Mouse (Mus musculus): ENCODE data around the gene Ccdc162. TPM values are rescaled to one million over a fixed set of nuclear protein-coding genes. Genes with fewer than 3 reads are reported as not detected.

Gene Ccdc162
- total RNA-seq, 1 experiment, result 0.40 TPM

DNA sequence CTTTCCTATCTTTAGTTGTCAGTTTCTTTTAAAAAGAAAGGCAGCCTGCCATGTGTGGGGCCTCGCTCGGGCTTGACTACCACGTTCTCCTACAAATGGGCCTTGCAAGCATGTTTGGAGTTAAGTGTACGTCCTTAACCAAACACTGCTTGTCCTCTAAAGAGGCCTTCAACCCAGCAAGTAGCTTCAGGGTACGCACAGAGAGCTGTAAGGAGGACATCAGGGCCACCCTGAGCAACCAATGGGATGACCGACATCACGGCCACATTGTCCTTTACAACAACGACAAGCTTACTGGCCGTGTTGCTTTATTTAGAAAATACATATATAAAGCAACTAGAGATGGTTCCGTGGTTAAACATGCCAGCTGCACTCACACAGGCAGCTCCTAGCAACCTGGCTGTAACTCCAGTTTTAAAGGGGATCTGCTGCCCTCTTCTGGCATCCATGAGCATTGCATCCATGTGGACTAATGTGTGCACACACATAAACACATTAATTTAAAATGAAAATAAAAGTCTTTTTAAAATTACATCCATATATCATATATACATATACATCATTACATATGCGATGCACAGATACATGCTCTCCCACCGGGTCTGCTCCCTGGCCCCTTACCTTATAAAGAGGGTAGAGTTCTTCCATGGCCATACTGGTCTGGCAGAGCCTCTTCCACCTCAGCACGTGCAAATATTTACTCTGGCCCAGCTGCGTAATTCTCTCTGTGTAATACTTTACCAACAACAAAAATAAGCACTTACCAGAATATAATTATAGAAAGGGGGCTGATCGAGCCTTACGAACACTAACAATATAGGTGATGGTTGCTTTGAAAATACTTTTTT is 33.7 kb downstream of the Ccdc162 start:
- Histone ChIP-seq H3K4me1 (ENCODE audit: control insufficient read depth in 2 of 2, insufficient read depth in 2 of 2, low read length in 2 of 2, poor library complexity in 1 of 2) (peaks cover 2 to 4% of the 10 kb centered on the region in 2 experiments; a peak in 1 of 4 replicates), H3K9ac (ENCODE audit: insufficient read depth, low read depth, low read length, poor library complexity, severe bottlenecking) (no peak overlapping the region), H3K27ac (ENCODE audit: insufficient read depth, low read depth, low read length, poor library complexity, severe bottlenecking) (no peak overlapping the region), H3K4me3 (ENCODE audit: insufficient read depth in 1 of 2, low read depth in 1 of 2, low read length in 2 of 2, poor library complexity in 1 of 2, severe bottlenecking in 1 of 2) (no peak overlapping the region), H3K36me3 (ENCODE audit: control insufficient read depth, insufficient read depth, low read length, poor library complexity, severe bottlenecking) (no peaks in the 10 kb centered on the region), H3K9me3 (ENCODE audit: control insufficient read depth, insufficient read depth, low read depth, low read length) (no peaks in the 10 kb centered on the region)
- in situ Hi-C loops (cut with MboI; ENCODE audit: low sequenced_read_pairs in 2 of 2, unreplicated experiment in 2 of 2), result loop anchor here (5.0 to 25.0 kb wide), 3 partner anchors 168 to 670 kb away; partner anchors contain the start of gene Cd164 (in 1 of the 2)
- peak; percentile 65 for DNase-seq (ENCODE audit: low read depth, low spot score)
- peak; percentile 87 for TF ChIP-seq ZC3H11A (IDR thresholded peaks at IDR 0.05; ENCODE audit: borderline replicate concordance, low read depth, low read length)
- TF ChIP-seq CHD2 (IDR thresholded peaks at IDR 0.05; ENCODE audit: low read depth, low read length), result no peak
- TF ChIP-seq ZNF384 (IDR thresholded peaks at IDR 0.05; ENCODE audit: low read depth, low read length), result no peak
- TF ChIP-seq HCFC1 (IDR thresholded peaks at IDR 0.05; ENCODE audit: borderline replicate concordance, insufficient read depth, low read length), result no peak

DNA sequence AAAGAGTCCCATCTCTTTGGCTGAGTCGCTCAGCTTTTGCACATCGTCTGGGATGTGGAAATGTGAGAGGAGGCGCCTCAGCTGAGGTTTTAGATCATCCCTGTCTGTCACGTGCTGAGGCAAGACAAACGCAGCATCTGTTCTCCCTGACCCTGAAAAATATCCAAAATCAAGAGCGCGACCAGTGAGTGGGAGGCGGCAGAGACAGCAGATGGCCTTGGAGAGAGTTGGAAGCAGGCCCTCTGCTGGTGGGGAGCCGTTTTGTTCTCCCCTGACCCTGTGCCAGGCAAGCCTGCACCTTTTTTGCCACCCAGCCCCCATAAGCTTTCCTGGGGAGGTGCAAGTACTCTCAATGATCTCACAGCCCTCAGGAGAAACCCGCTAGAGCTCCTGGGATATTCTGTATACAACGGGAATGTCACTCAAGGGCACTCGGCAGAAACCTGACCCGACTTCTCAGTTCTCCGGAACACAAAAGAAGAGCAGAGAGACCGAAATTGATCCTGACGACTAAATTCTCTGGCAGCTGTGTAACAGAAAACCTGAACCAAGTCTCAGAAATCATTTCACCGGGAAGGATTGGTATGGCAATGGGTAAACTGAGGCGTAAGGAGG is 37.6 kb downstream of the Ccdc162 start:
- in situ Hi-C loops (cut with MboI; ENCODE audit: low sequenced_read_pairs in 2 of 2, unreplicated experiment in 2 of 2), result loop anchor here in 1 of 2 experiments (25.0 kb wide), 1 partner anchor 667 kb away; no protein-coding TSS in a partner anchor
- peak overlapping the region in 1 of 2 experiments; percentile 1; a peak in 1 of 4 replicates for H3K4me3 ChIP-seq (ENCODE audit: insufficient read depth in 1 of 2, low read depth in 1 of 2, low read length in 2 of 2, poor library complexity in 1 of 2, severe bottlenecking in 1 of 2)
- no peak overlapping the region for H3K27ac ChIP-seq (ENCODE audit: insufficient read depth, low read depth, low read length, poor library complexity, severe bottlenecking)
- no peak overlapping the region for H3K9ac ChIP-seq (ENCODE audit: insufficient read depth, low read depth, low read length, poor library complexity, severe bottlenecking)
- H3K36me3 ChIP-seq (ENCODE audit: control insufficient read depth, insufficient read depth, low read length, poor library complexity, severe bottlenecking), result no peaks in the 10 kb centered on the region
- H3K4me1 ChIP-seq (ENCODE audit: control insufficient read depth in 2 of 2, insufficient read depth in 2 of 2, low read length in 2 of 2, poor library complexity in 1 of 2), result peaks cover 2 to 6% of the 10 kb centered on the region in 2 experiments; a peak in 2 of 4 replicates
- TF ChIP-seq HCFC1 (IDR thresholded peaks at IDR 0.05; ENCODE audit: borderline replicate concordance, insufficient read depth, low read length) (no peak), ZC3H11A (IDR thresholded peaks at IDR 0.05; ENCODE audit: borderline replicate concordance, low read depth, low read length) (0 out of 2 replicates have a peak, but pooled peaks have one; percentile 7)
- peak; percentile 36 for DNase-seq (ENCODE audit: low read depth, low spot score)
- no peaks in the 10 kb centered on the region for H3K9me3 ChIP-seq (ENCODE audit: control insufficient read depth, insufficient read depth, low read depth, low read length)

DNA sequence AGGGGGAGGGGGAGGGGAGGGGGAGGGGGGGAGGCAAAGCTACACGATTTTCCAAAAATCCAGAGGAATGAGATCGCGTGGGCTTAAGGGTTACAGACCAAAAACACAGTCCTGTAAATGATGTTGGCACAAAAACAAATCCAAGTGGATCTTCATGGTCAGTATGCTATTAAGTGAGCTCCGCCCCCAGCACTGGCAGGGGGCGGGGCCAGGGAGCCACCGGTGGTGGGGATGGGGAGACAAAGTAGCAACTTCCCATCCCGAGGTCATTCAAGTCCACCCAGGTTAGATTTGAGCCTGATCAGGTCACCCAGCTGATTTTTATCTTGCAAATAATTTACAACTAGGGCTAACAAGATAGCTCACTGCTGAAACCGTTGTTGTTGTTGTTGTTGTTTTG is 39.0 kb downstream of the Ccdc162 start:
- no peak overlapping the region for H3K4me3 ChIP-seq (ENCODE audit: insufficient read depth in 1 of 2, low read depth in 1 of 2, low read length in 2 of 2, poor library complexity in 1 of 2, severe bottlenecking in 1 of 2)
- no peak overlapping the region for H3K27ac ChIP-seq (ENCODE audit: insufficient read depth, low read depth, low read length, poor library complexity, severe bottlenecking)
- no peak for DNase-seq (ENCODE audit: low read depth, low spot score)
- no peak overlapping the region for H3K9ac ChIP-seq (ENCODE audit: insufficient read depth, low read depth, low read length, poor library complexity, severe bottlenecking)
- no peaks in the 10 kb centered on the region for H3K9me3 ChIP-seq (ENCODE audit: control insufficient read depth, insufficient read depth, low read depth, low read length)
- no peaks in the 10 kb centered on the region for H3K36me3 ChIP-seq (ENCODE audit: control insufficient read depth, insufficient read depth, low read length, poor library complexity, severe bottlenecking)
- TF ChIP-seq HCFC1 (IDR thresholded peaks at IDR 0.05; ENCODE audit: borderline replicate concordance, insufficient read depth, low read length) (no peak), ZC3H11A (IDR thresholded peaks at IDR 0.05; ENCODE audit: borderline replicate concordance, low read depth, low read length) (no peak), CHD2 (IDR thresholded peaks at IDR 0.05; ENCODE audit: low read depth, low read length) (no peak), ZNF384 (IDR thresholded peaks at IDR 0.05; ENCODE audit: low read depth, low read length) (no peak), MAFK (IDR thresholded peaks at IDR 0.05; ENCODE audit: insufficient read depth, low read depth, low read length) (no peak)
- in situ Hi-C loops (cut with MboI; ENCODE audit: low sequenced_read_pairs in 2 of 2, unreplicated experiment in 2 of 2), result loop anchor here in 1 of 2 experiments (25.0 kb wide), 1 partner anchor 665 kb away; no protein-coding TSS in a partner anchor
- H3K4me1 ChIP-seq (ENCODE audit: control insufficient read depth in 2 of 2, insufficient read depth in 2 of 2, low read length in 2 of 2, poor library complexity in 1 of 2), result peaks cover 2 to 6% of the 10 kb centered on the region in 2 experiments; a peak in 2 of 4 replicates

DNA sequence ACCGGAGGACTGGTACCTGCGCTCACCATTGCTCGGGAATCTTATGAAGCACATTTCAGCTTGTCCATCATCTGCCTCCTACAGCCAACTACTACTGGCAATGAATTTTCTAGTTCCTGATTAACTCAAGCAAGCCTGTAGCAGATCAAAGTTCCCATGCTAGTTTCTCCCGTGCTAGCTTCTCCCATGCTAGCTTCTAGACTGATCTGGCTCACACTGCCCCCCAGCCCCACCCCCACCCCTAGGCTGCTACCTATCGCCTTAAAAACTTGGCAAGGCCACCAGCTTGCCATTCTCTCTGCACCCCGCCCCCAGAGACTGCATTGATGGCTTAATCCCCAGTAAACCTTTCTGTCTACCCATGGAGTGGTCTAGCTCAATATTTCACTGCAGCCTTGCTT is 39.8 kb downstream of the Ccdc162 start:
- no peak for DNase-seq (ENCODE audit: low read depth, low spot score)
- Histone ChIP-seq H3K4me1 (ENCODE audit: control insufficient read depth in 2 of 2, insufficient read depth in 2 of 2, low read length in 2 of 2, poor library complexity in 1 of 2) (peaks cover 2 to 6% of the 10 kb centered on the region in 2 experiments; a peak in 2 of 4 replicates), H3K4me3 (ENCODE audit: insufficient read depth in 1 of 2, low read depth in 1 of 2, low read length in 2 of 2, poor library complexity in 1 of 2, severe bottlenecking in 1 of 2) (no peak overlapping the region), H3K27ac (ENCODE audit: insufficient read depth, low read depth, low read length, poor library complexity, severe bottlenecking) (no peak overlapping the region), H3K9ac (ENCODE audit: insufficient read depth, low read depth, low read length, poor library complexity, severe bottlenecking) (no peak overlapping the region), H3K9me3 (ENCODE audit: control insufficient read depth, insufficient read depth, low read depth, low read length) (no peaks in the 10 kb centered on the region), H3K36me3 (ENCODE audit: control insufficient read depth, insufficient read depth, low read length, poor library complexity, severe bottlenecking) (no peaks in the 10 kb centered on the region)
- in situ Hi-C loops (cut with MboI; ENCODE audit: low sequenced_read_pairs in 2 of 2, unreplicated experiment in 2 of 2), result loop anchor here in 1 of 2 experiments (25.0 kb wide), 1 partner anchor 664 kb away; no protein-coding TSS in a partner anchor
- no peak for TF ChIP-seq CHD2 (IDR thresholded peaks at IDR 0.05; ENCODE audit: low read depth, low read length)

Measured in ES-E14 (cell line).